Mouse (Mus musculus) E14TG2a.4 (cell line): ENCODE data around the gene Dnmbp.

ENCODE experiments used
- CTCF ChIP-seq: conservative IDR thresholded peaks from 2 replicates; pipeline ENCODE4 v1.5.1; 2014; ENCODE audit warnings: low read length
- NANOG ChIP-seq: IDR thresholded peaks from 2 replicates; pipeline ENCODE4 v1.6.1; 2014; ENCODE audit warnings: borderline replicate concordance, low read length, mixed read lengths

DNA sequence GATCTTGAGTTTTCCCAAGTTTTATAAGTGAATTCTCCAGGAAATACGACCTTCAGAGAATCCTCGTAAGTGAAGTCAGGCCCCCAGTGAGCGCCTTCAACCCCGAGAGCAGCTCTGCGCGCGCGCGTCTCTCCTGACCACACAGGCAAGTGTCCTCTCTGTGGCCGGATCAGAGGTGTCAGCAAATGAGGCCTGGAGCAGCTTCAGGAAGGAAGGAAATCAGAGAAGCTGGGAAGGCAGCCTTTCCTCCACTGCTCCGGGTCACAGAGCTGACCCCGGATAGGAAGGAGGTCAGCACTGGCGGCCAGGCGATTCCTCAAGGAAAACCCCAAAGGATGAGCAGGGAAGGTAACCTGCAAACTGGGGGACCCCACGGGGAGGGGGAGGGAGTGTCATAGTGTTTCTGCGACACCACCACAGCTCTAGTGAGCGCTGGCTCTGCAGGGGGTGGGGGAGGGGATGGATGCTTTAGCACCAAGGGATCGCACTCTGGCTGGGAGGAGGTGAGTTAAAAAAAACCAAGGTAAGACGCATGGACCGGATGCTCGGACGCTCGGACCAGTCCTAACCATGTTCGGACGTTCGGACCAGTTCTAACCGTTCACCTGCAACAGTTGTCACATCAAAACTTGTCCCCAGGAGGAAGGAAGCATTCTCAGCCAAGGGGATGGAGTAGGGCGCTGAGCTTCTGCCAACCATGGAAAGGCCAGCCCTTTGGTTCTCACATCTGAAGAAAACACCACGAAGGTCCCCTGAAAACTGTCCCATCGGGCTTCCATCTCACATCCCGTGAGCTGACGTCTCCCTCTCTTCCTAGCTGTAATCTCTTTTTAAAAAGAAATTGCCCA, 19.3 kb downstream of the Dnmbp start:
- TF ChIP-seq CTCF (no peak), NANOG (no peak)
